Mouse (Mus musculus) small intestine, adult 2 months (tissue): ENCODE data around the gene Dkkl1.

Experiments used
- CTCF ChIP-seq: fragments of 200-500 bp; IDR thresholded peaks from 2 replicates; pipeline ENCODE4 v1.5.1; 2012; ENCODE audit warnings: low read depth, mild to moderate bottlenecking, control low read depth, inconsistent platforms, low read length, moderate library complexity, mixed read lengths; ENCODE audit not compliant: insufficient replicate concordance, insufficient read length; ENCODE audit errors: extremely low read depth
- POLR2A ChIP-seq: fragments of 200-500 bp; IDR thresholded peaks from 2 replicates; pipeline ENCODE4 v1.6.1; 2012; ENCODE audit warnings: low read depth, mild to moderate bottlenecking, control low read depth, inconsistent platforms, low read length, moderate library complexity

- TF ChIP-seq POLR2A (no peak), CTCF (no peak)
These were observed 28.9 kb upstream of the Dkkl1 start, which contains the start of gene Slc6a16 for GRCm38 (mm10) chr7:45240633-45241388.
